Mouse (Mus musculus) E14TG2a.4 (cell line): ENCODE data around the gene Nmnat1.

Experiments
- CTCF ChIP-seq: conservative IDR thresholded peaks from 2 replicates; pipeline ENCODE4 v1.5.1; 2014; ENCODE audit warnings: low read length
- NANOG ChIP-seq: IDR thresholded peaks from 2 replicates; pipeline ENCODE4 v1.6.1; 2014; ENCODE audit warnings: borderline replicate concordance, low read length, mixed read lengths

DNA sequence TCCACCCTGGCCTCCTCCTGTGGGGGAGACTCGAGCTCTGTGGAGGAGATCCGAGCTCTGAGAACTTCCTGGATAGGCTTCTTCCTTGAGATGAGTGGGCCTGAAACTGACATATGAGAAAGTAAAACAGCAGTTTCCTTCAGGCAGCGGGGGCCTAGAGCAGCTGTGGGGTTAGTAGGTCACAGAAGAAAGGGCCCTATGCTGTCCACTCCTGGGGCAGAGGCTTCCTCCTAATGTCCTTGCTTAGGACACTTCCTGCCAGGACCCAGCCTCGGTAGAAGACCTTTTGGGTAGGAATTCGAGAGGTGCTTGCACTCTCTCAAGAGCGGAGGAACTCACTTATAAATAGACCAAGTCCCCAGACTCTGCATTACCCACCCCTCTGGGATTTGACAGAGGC is 44.7 kb upstream of the Nmnat1 start:
- no peak for TF ChIP-seq CTCF
- no peak for TF ChIP-seq NANOG
